Mouse (Mus musculus): Measurements from ENCODE around the gene Gm11634.
A peak's percentile ranks its signal among the peaks of the same experiment; 100 is the strongest.
"Not testable (repeated sequence)": the region's sequence is repeated elsewhere in the genome, so short reads cannot be mapped to it uniquely, and the experiment has no call there.

Gm11634 gene

GRCm38 (mm10) chr11:101616948-101617767 lies 18.1 kb upstream of the Gm11634 start:
- DNase-seq (ENCODE audit: low spot score): no peak

GRCm38 (mm10) chr11:101616104-101616503 lies 17.0 kb upstream of the Gm11634 start:
- no peak for DNase-seq (ENCODE audit: low spot score)

DNA sequence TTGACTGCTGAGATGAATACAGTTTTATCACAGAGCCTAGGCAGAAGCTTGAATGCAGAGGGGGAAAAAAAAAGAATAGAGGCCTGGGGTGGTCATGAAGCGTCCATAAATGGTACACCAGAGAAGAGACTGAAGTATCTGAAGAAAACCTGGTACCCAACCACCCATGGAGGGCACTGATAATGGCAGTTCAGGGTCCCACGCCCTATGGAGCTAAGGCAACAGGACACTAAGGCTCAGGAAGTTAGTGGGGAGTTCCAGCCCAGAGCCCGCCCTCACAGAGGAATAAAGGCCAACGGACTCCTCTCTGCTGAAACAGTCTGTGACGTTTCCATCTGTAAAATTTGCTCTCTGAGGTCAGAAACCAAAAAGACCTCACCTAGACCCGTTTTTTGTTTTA lies 16.3 kb upstream of the Gm11634 start:
- DNase-seq (ENCODE audit: low spot score): no peak

GRCm38 (mm10) chr11:101614116-101614515 lies 15.1 kb upstream of the Gm11634 start:
- no peak for DNase-seq (ENCODE audit: low spot score)

DNA sequence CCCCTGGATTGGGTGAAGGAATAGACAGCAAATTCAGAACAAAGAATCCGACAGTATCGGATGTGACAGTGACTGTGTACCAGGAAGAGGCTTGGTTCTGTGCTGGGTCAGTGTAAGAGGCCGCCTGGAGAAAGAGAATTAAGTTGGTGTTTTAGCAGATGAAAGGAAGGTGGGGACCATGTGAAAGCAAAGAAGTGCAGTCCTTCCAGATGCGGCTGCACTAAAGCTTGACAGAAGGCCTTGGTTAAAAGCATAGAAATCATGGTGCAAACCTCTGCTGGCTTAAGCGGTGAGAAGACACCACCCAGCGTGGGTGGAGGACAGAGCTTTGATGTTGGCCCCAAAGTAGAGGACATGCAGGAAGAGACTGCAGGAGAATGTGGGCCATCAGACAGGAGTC lies 14.5 kb upstream of the Gm11634 start:
- DNase-seq (ENCODE audit: low spot score): no peak

DNA sequence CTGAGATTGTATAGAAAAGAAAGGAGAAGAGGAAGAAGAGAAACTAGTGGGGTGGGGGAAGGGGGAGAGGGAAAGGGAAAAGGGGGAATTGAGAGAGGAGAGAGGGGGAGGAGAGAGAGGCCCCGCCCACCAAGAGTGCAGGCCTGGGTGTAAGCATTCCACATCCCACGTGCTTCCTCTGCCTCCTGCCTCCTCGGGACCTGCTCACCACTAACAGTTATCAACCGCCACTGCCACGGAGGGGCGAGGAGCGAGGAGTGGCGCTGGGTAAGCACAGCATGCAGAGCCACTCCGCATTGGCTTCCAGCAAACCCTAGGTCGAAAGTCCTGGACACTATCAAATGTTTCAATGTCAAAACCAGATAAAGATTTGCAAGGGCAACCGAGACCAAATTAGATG lies 11.4 kb upstream of the Gm11634 start:
- DNase-seq (ENCODE audit: low spot score): no peak

DNA sequence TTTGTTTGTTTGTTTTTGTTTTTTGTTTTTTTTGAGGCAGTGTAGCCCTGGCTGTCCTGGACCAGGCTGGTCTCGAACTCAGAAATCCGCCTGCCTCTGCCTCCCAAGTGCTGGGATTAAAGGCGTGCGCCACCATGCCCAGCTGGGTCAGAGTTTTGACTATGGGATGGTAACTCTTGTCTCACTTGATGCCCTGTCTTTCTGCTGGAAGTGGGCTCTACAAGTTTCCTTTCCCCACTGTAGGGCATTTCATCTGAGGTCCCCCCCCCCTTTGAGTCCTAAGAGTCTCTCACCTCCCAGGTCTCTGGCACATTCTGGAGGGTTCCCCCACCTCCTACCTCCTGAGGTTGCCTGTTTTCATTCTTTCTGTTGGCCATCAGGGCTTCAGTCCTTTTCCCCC lies 8.1 kb upstream of the Gm11634 start:
- not testable (repeated sequence) for DNase-seq (ENCODE audit: low spot score)

DNA sequence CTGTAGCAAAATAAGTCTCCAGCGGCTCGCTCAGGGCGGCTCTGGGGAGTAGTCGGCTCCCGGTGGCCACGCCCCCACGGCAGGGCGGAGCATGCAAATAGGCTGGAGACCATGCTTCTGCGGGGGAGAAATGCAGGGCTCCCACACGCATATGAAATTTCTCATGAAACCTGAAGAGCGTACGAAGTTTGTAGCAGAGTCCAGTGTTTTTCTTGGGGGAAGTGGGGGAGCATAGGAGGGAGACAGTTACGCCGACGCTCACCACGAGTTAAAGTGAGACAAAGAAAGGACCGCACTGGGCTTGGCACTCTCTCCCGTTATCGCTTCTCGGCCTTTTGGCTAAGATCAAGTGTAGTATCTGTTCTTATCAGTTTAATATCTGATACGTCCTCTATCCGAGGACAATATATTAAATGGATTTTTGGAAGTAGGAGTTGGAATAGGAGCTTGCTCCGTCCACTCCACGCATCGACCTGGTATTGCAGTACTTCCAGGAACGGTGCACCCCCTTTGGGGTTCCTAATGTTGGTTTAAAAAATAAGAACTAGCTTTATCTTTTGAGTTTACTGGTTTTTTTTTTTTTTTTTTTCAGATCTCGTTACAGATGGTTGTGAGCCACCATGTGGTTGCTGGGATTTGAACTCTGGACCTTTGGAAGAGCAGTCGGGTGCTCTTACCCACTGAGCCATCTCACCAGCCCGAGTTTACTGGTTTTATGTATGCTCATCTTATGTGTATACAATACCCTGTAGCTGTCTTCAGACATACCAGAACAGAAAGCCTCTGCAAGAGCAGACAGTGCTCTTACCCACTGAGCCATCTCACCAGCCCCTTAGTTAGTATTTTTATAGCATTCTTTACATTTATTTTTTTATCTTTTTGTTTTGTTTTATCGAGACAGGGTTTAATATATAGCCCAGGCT lies 5.7 kb upstream of the Gm11634 start:
- peak; percentile 89 for DNase-seq (ENCODE audit: low spot score)

DNA sequence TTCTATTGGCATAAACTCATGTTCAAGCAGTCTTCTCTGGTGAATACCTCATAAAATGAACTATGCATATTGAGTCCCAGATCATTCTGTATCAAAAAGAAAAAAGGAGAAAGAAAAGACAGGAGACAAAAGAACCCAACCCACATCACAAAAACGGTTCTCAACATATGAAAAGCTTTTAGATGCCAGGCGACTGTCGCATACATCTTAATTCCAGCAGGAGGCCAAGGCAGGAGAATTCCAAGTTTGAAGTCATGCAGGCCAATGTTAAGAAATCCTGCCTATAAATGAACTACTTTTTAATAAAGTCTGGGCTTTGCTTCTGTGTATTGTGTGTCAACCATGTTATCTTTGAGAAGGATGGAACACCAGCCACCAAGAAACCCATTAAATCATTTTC lies 5.1 kb upstream of the Gm11634 start:
- no peak for DNase-seq (ENCODE audit: low spot score)

- peak; percentile 70 for DNase-seq (ENCODE audit: low spot score)
These were observed 3.4 kb upstream of the Gm11634 start for GRCm38 (mm10) chr11:101602491-101602890.

- DNase-seq (ENCODE audit: low spot score): no peak
These were observed 8.9 kb downstream of the Gm11634 start for GRCm38 (mm10) chr11:101589989-101590624.

DNA sequence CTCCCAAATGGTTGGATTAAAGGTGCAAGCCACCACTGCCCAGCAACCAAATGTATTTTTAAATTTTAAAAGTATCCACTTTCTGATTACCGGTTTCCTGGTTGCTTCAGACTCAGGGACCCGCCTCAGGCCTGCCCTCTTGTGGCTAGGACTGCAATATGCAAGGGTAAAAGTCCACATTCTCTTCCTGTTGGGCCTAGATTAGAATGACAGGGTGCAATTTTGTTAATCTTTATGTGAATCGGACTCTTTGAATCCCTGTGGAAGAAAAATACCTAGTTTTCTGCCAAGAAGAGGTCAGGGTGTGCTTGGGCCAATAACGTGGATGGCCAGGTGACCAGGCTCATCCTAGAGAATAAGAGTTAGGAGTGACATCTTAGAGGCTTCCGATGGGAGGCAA lies 9.6 kb downstream of the Gm11634 start:
- DNase-seq (ENCODE audit: low spot score): peak; percentile 86

- DNase-seq (ENCODE audit: low spot score): no peak
These were observed 10.2 kb downstream of the Gm11634 start for GRCm38 (mm10) chr11:101588868-101589267.

DNA sequence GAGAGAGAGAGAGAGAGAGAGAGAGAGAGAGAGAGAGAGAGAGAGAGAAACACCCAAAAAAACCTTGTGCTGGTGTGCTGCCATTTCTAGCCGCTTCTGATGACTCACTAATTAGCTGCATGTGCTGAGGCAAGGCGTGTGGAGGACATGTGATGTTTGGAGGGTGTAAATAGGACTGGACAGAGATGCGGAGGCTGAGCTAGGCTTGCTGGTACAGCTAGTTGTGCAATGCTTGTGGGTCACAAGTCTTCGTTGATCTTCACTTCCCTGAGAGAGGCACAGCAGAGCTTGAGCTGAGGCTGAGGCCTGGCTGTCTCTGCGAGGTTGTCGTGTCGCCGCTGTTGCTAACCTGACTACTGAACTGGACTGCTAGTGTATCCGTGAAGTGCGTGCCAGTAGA lies 11.4 kb downstream of the Gm11634 start:
- DNase-seq (ENCODE audit: low spot score): peak; percentile 80

DNA sequence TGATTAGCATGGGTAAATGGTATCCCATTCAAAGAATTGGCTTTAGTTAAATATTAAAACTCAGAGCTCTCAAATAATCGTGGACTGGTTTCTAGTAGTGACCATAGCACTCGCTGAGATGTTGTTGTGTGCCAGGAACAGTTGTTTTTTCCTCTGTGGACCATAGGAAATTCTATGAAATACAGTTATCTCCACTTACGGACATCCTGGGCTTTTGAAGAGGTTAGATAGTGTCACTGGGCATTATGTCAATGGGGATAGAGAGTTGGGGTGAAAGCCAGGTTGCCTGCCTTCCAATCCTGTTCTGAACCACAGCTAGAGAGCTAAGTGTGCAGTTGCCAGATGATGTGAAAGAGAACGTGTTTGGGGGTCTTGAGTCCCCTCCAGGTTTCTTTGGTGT lies 13.3 kb downstream of the Gm11634 start:
- DNase-seq (ENCODE audit: low spot score): no peak

- peak; percentile 66 for DNase-seq (ENCODE audit: low spot score)
These were observed 14.0 kb downstream of the Gm11634 start for GRCm38 (mm10) chr11:101585031-101585430.

GRCm38 (mm10) chr11:101583205-101583604 lies 15.9 kb downstream of the Gm11634 start:
- DNase-seq (ENCODE audit: low spot score): no peak

- DNase-seq (ENCODE audit: low spot score): peak; percentile 93
These were observed 16.7 kb downstream of the Gm11634 start, which contains the start of gene Tmem106a for GRCm38 (mm10) chr11:101582054-101583035. TSS of gene Tmem106a (plus strand) at chr11:101582242.

DNA sequence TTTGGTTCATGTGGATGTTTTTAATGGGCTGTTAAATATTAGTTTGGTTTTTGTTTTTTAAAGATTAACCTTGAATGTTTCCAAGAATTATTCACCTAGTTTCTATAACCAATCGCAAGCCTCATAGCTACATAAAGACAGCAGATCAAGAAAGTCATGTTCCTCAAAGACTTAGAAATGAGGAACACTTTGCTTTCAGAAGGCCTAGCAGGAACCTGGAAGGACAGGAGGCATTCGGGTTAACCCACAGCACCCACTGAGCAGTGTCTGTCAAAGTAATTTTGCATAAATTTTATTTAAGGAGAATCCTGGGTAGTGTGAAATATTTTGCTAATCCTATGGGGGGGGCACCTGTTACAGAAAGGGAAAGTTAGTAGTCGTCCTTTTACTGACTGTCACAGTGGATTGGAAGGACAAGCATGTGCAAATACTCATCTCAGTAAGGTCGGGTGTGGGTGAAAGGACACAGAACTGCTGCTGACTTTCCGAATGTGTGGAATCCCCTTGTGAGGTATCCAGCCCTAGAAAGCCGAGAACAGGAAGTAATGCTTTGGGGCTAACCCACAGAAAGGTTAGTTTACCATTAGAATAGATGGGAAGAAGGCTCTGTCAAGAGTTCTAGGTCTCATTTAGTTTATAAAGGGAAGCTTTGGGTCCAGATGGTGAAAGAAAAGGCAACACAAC lies 17.8 kb downstream of the Gm11634 start:
- no peak for DNase-seq (ENCODE audit: low spot score)

DNA sequence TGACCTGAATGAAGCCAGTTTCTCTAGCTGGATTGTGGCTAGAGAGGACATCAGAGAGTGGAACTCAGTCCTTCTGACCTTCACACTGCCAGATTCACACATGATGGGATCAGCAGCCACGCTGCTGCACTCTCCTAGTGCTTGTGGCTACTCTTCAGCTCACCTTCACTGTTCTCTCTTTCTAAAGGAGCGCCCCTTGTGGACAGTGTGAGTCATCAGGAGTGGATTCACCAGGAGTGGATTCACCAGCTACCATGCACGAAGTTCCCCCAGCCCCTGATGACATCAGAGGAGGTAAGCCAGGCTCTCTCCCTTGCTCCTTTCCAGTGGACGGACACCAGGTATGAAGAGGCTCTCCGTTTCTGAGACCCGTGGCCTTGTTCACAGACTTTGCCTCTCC lies 22.9 kb downstream of the Gm11634 start:
- DNase-seq (ENCODE audit: low spot score): no peak

DNA sequence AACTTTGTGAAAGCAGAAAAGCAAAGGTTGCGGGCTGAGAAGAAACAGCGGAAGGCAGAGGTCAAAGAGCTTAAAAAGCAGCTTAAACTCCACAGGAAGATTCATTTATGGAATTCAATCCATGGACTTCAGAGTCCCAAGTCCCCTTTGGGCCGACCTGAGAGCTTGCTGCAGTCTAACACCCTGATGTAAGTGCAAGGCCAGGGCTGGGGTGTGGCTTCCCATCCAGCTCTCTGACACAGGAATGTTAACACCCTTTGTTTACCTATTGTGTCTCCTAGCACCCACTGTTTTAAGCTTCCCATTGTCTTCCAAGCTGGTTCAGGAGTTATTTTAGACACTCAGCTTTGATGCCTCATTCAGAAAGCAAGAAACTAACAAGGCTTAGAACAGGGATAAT lies 30.6 kb downstream of the Gm11634 start:
- no peak for DNase-seq (ENCODE audit: low spot score)

All from yolk sac, embryonic 10.5 days (tissue).